Comparison of ENCODE assay signal across 11 mouse cellular contexts in the genomic region with DNA sequence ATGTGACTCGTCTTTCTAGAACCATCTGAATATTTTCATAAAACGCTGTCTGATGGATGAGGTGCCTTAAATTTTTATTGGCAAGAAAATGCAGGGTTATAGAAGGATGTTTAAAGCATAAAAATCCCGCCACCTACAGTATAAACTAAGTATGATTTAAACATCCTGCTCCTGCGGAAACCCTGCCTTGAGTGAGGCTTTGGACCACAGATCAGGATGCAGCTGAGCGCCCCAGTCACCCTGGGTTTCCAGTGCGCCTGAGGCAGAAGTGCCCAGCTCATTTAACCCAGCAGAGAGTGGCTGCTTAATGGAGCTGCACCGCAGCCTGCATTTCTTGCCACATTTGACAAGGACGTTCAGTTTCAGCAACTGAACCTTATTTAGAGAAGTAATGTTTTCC.
DNase-seq lines count a peak whose midpoint lies in the region; ATAC-seq and TF ChIP-seq lines count a peak whose summit lies in the region.
"Had no signal": no experiment of that assay in that cellular context is flagged by ENCODE, and none has a peak within 500 bp of the region (broad histone marks: within the 10 kb centered on the region; RNA-seq: fewer than 3 reads in every experiment).

No protein-coding gene starts in this region.

- H3K9ac ChIP-seq in lung, embryonic 15.5 days: no peak overlapping the region
- no peak overlapping the region for H3K9ac ChIP-seq in embryonic facial prominence, embryonic 15.5 days
- no peak overlapping the region for H3K9ac ChIP-seq in kidney, postnatal 0 days (ENCODE audit: low read depth, low read length)
- H3K9ac ChIP-seq: embryonic facial prominence, embryonic 12.5 days; limb, embryonic 15.5 days had no signal

- peak overlapping the region; percentile 22; the same call in 1 of the 2 replicates for H3K4me2 ChIP-seq in lung, embryonic 15.5 days
- H3K4me2 ChIP-seq in embryonic facial prominence, embryonic 15.5 days (replicated peaks): peak overlapping the region; percentile 23; the same call in 1 of the 2 replicates
- H3K4me2 ChIP-seq in kidney, postnatal 0 days (ENCODE audit: low read length): no peak overlapping the region
- H3K4me2 ChIP-seq: embryonic facial prominence, embryonic 12.5 days; limb, embryonic 15.5 days had no signal

- peak; percentile 39; the same call in 1 of the 2 replicates for TF ChIP-seq CTCF in kidney, postnatal 0 days (IDR thresholded peaks at IDR 0.05; ENCODE audit: low read depth)

- peaks cover 6% of the 10 kb centered on the region; the same call in 1 of the 2 replicates for H3K4me1 ChIP-seq in lung, embryonic 15.5 days
- H3K4me1 ChIP-seq in embryonic facial prominence, embryonic 15.5 days: no peaks in the 10 kb centered on the region
- no peaks in the 10 kb centered on the region for H3K4me1 ChIP-seq in kidney, postnatal 0 days (replicated peaks; ENCODE audit: insufficient read depth, low read length)
- H3K4me1 ChIP-seq: embryonic facial prominence, embryonic 12.5 days; limb, embryonic 15.5 days had no signal

- H3K27ac ChIP-seq in lung, embryonic 15.5 days: no peak overlapping the region
- no peak overlapping the region for H3K27ac ChIP-seq in embryonic facial prominence, embryonic 15.5 days (replicated peaks)
- no peak overlapping the region for H3K27ac ChIP-seq in kidney, postnatal 0 days
- H3K27ac ChIP-seq: embryonic facial prominence, embryonic 12.5 days; limb, embryonic 15.5 days had no signal

- intact Hi-C loops in heart, postnatal 14 days (cut with DNase I): no loop called here

- peak; percentile 87; the same call in 1 of the 2 replicates for ATAC-seq in lung, embryonic 15.5 days (ENCODE audit: borderline replicate concordance, extremely low read depth, low FRiP score, low TSS enrichment)
- ATAC-seq in embryonic facial prominence, embryonic 15.5 days (ENCODE audit: insufficient number of reproducible peaks, low FRiP score, low TSS enrichment, low read depth): no peak
- peak; percentile 76; the same call in 1 of the 2 replicates for ATAC-seq in kidney, postnatal 0 days (replicated peaks; ENCODE audit: low FRiP score, low read depth)

- no peak for DNase-seq in lung, adult 18-20 months
- DNase-seq in kidney, postnatal 0 days (ENCODE audit: low spot score): peak; percentile 40
- peak; percentile 4 for DNase-seq in mesoderm, embryonic 11.5 days (ENCODE audit: low read depth, low spot score)
- DNase-seq in gastrocnemius, adult 8-10 months (ENCODE audit: low spot score in 2 of 2): no peak
- DNase-seq in heart, postnatal 14 days: no peak
- DNase-seq: right cerebral cortex, postnatal 4 days; thymus, postnatal 14 days had no signal

- H3K27me3 ChIP-seq in lung, embryonic 15.5 days: no peaks in the 10 kb centered on the region
- no peaks in the 10 kb centered on the region for H3K27me3 ChIP-seq in embryonic facial prominence, embryonic 15.5 days
- no peaks in the 10 kb centered on the region for H3K27me3 ChIP-seq in kidney, postnatal 0 days (ENCODE audit: insufficient read depth, low read length)
- H3K27me3 ChIP-seq: embryonic facial prominence, embryonic 12.5 days; limb, embryonic 15.5 days had no signal

- WGBS in lung, embryonic 15.5 days: 24% methylated on average over 8 of the region's 8 CpGs
- 29% methylated on average over 8 of the region's 8 CpGs for WGBS in embryonic facial prominence, embryonic 15.5 days
- WGBS in kidney, postnatal 0 days: 21% methylated on average over 8 of the region's 8 CpGs

- no peak overlapping the region for H3K4me3 ChIP-seq in lung, embryonic 15.5 days
- H3K4me3 ChIP-seq in embryonic facial prominence, embryonic 15.5 days (replicated peaks): no peak overlapping the region
- H3K4me3 ChIP-seq in kidney, postnatal 0 days (replicated peaks; ENCODE audit: low read depth, low read length): no peak overlapping the region
- H3K4me3 ChIP-seq: embryonic facial prominence, embryonic 12.5 days; limb, embryonic 15.5 days had no signal

- no peaks in the 10 kb centered on the region for H3K36me3 ChIP-seq in lung, embryonic 15.5 days
- H3K36me3 ChIP-seq in embryonic facial prominence, embryonic 15.5 days: no peaks in the 10 kb centered on the region
- no peaks in the 10 kb centered on the region for H3K36me3 ChIP-seq in kidney, postnatal 0 days (ENCODE audit: insufficient read depth, low read length)
- H3K36me3 ChIP-seq: embryonic facial prominence, embryonic 12.5 days; limb, embryonic 15.5 days had no signal

- no peaks in the 10 kb centered on the region for H3K9me3 ChIP-seq in lung, embryonic 15.5 days
- H3K9me3 ChIP-seq in embryonic facial prominence, embryonic 15.5 days (replicated peaks): no peaks in the 10 kb centered on the region
- H3K9me3 ChIP-seq in kidney, postnatal 0 days (replicated peaks; ENCODE audit: low read length): no peaks in the 10 kb centered on the region
- H3K9me3 ChIP-seq: embryonic facial prominence, embryonic 12.5 days; limb, embryonic 15.5 days had no signal

Comparison
In these comparisons a context has a peak if more than half of its experiments do, and no peak if none do; other contexts are left out.
1. DNase-seq: peak in kidney, postnatal 0 days (single experiment) and mesoderm, embryonic 11.5 days (single experiment); none in lung, adult 18-20 months (0 of 2), gastrocnemius, adult 8-10 months (0 of 2) and heart, postnatal 14 days (0 of 2).